Mouse (Mus musculus) G1E (cell line): ENCODE measurements around the gene Slc25a21.

ENCODE experiments used
- CTCF ChIP-seq: IDR thresholded peaks from 2 replicates; pipeline ENCODE4 v1.5.1; 2012; ENCODE audit warnings: low read depth, low read length, inconsistent platforms, mixed read lengths
- POLR2AphosphoS5 ChIP-seq: IDR thresholded peaks from 2 replicates; pipeline ENCODE4 v1.6.1; 2012; ENCODE audit warnings: low read depth, low read length, inconsistent platforms; ENCODE audit not compliant: insufficient replicate concordance
- TAL1 ChIP-seq: conservative IDR thresholded peaks from 2 replicates; pipeline ENCODE4 v1.6.1; 2012; ENCODE audit warnings: low read depth, low read length, inconsistent platforms, mixed read lengths

DNA sequence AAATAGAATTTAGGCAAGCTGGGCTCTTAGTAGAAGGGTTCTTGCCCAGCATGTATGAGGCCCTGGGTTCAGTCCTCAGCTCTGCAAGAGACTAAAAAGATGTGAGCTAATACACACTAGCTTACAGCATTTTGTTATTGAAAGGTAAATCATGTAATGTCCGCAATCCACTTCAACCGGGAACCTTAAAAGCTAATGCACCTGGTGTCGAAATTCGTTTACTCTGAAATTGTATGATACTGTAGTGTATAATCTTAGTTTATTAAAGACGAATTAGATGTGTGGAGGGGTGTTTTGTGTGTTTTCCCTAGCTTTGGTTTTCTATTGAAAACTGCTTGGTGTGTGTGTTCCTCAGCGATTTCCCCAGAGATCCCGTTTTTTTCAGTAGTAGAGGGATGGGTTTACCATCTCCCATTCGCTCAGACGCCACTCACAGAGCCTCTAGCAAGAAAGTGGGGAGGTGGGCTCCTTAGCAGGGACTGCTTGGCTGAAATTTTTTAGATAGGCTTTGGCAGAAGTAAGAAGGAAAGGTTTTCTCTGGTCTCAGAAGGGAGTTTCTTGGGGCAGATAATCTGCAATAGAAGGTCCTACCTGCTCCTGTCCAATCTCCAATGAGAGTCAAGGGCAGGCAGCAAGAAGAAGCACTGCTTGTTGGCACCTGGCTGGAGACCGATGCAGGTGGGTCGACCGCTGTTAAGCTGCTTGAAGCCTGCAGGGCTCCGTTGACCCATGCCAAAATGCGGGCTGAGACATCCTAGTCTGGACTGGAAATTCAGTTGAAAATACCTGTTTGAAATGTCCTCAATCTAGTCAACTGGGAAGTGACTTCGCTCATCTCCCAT lies 509.4 kb downstream of the Slc25a21 start:
- TF ChIP-seq CTCF (no peak), TAL1 (no peak), POLR2AphosphoS5 (no peak)
